Mouse (Mus musculus): ENCODE data around the gene Ralgapa2. TPM values are rescaled to one million over a fixed set of nuclear protein-coding genes. Genes with fewer than 3 reads are reported as not detected.

The Ralgapa2 gene
- polyA plus RNA-seq, 1 experiment from 2014 or later = 10.6 TPM

GRCm38 (mm10) chr2:146196126-146196525 lies 316.0 kb downstream of the Ralgapa2 start:
- Histone ChIP-seq H3K9ac (ENCODE audit: low read depth, low read length) (no peak overlapping the region), H3K36me3 (ENCODE audit: control insufficient read depth, insufficient read depth, low read length) (no peaks in the 10 kb centered on the region), H3K4me2 (no peak overlapping the region), H3K4me3 (ENCODE audit: low read depth, low read length) (no peak overlapping the region), H3K27ac (ENCODE audit: low read depth, low read length) (no peak overlapping the region), H3K4me1 (ENCODE audit: control insufficient read depth, insufficient read depth, low read length) (no peaks in the 10 kb centered on the region), H3K27me3 (ENCODE audit: control insufficient read depth, insufficient read depth, low read length) (no peaks in the 10 kb centered on the region), H3K9me3 (replicated peaks; ENCODE audit: control insufficient read depth, low read length) (no peaks in the 10 kb centered on the region)
- ATAC-seq (replicated peaks; ENCODE audit: insufficient number of reproducible peaks, low FRiP score, low TSS enrichment) = no peak
- 91% methylated on average over 11 of the region's 11 CpGs for WGBS (ENCODE audit: insufficient replicate concordance)

Data from heart, embryonic 11.5 days (tissue).